Mouse (Mus musculus): Measurements from ENCODE around the gene Trabd2b. TPM values are rescaled to one million over a fixed set of nuclear protein-coding genes. Genes with fewer than 3 reads are reported as not detected.
A peak's percentile ranks its signal among the peaks of the same experiment; 100 is the strongest.

Gene Trabd2b
- polyA plus RNA-seq, 1 experiment from 2014 or later, result 0.63 TPM

- H3K4me3 ChIP-seq (replicated peaks; ENCODE audit: low read length), result no peak overlapping the region
- DNase-seq (ENCODE audit: low spot score) (no peak), ATAC-seq (ENCODE audit: low FRiP score) (no peak)
- H3K36me3 ChIP-seq (replicated peaks; ENCODE audit: control insufficient read depth, insufficient read depth), result no peaks in the 10 kb centered on the region
- no peak overlapping the region for H3K9ac ChIP-seq
- 62% methylated on average over 4 of the region's 4 CpGs for WGBS
- H3K9me3 ChIP-seq (ENCODE audit: control insufficient read depth, low read length), result no peaks in the 10 kb centered on the region
- no peak overlapping the region for H3K27ac ChIP-seq
- H3K4me2 ChIP-seq (replicated peaks), result no peak overlapping the region
- H3K4me1 ChIP-seq (replicated peaks; ENCODE audit: control insufficient read depth, insufficient read depth, low read length), result 0 out of 2 replicates have a peak, but pooled peaks cover 3% of the 10 kb centered on the region
- H3K27me3 ChIP-seq (ENCODE audit: control insufficient read depth, insufficient read depth, low read length), result no peaks in the 10 kb centered on the region
These were observed 85.6 kb downstream of the Trabd2b start for GRCm38 (mm10) chr4:114492157-114492556.

GRCm38 (mm10) chr4:114494035-114494434 lies 87.5 kb downstream of the Trabd2b start:
- Histone ChIP-seq H3K27me3 (ENCODE audit: control insufficient read depth, insufficient read depth, low read length) (no peaks in the 10 kb centered on the region), H3K4me1 (replicated peaks; ENCODE audit: control insufficient read depth, insufficient read depth, low read length) (0 out of 2 replicates have a peak, but pooled peaks cover 3% of the 10 kb centered on the region), H3K27ac (no peak overlapping the region), H3K36me3 (replicated peaks; ENCODE audit: control insufficient read depth, insufficient read depth) (no peaks in the 10 kb centered on the region), H3K4me2 (replicated peaks) (no peak overlapping the region), H3K4me3 (replicated peaks; ENCODE audit: low read length) (no peak overlapping the region), H3K9me3 (ENCODE audit: control insufficient read depth, low read length) (no peaks in the 10 kb centered on the region), H3K9ac (no peak overlapping the region)
- DNase-seq (ENCODE audit: low spot score), result no peak
- no peak for ATAC-seq (ENCODE audit: low FRiP score)
- 74% methylated on average over 2 of the region's 2 CpGs for WGBS

GRCm38 (mm10) chr4:114495688-114496426 lies 89.3 kb downstream of the Trabd2b start:
- Histone ChIP-seq H3K27me3 (ENCODE audit: control insufficient read depth, insufficient read depth, low read length) (no peaks in the 10 kb centered on the region), H3K4me2 (replicated peaks) (no peak overlapping the region), H3K4me3 (replicated peaks; ENCODE audit: low read length) (no peak overlapping the region), H3K9ac (no peak overlapping the region), H3K27ac (no peak overlapping the region), H3K9me3 (ENCODE audit: control insufficient read depth, low read length) (no peaks in the 10 kb centered on the region), H3K4me1 (replicated peaks; ENCODE audit: control insufficient read depth, insufficient read depth, low read length) (0 out of 2 replicates have a peak, but pooled peaks cover 3% of the 10 kb centered on the region), H3K36me3 (replicated peaks; ENCODE audit: control insufficient read depth, insufficient read depth) (no peaks in the 10 kb centered on the region)
- DNase-seq (ENCODE audit: low spot score), result no peak
- peak; percentile 55; the same call in 1 of the 2 replicates for ATAC-seq (ENCODE audit: low FRiP score)
- 41% methylated on average over 4 of the region's 4 CpGs for WGBS

- DNase-seq (ENCODE audit: low spot score) (no peak), ATAC-seq (ENCODE audit: low FRiP score) (no peak)
- H3K9me3 ChIP-seq (ENCODE audit: control insufficient read depth, low read length), result no peaks in the 10 kb centered on the region
- H3K4me3 ChIP-seq (replicated peaks; ENCODE audit: low read length), result no peak overlapping the region
- H3K4me1 ChIP-seq (replicated peaks; ENCODE audit: control insufficient read depth, insufficient read depth, low read length), result 0 out of 2 replicates have a peak, but pooled peaks cover 5% of the 10 kb centered on the region
- H3K27ac ChIP-seq, result no peak overlapping the region
- no peak overlapping the region for H3K9ac ChIP-seq
- no peaks in the 10 kb centered on the region for H3K36me3 ChIP-seq (replicated peaks; ENCODE audit: control insufficient read depth, insufficient read depth)
- no peaks in the 10 kb centered on the region for H3K27me3 ChIP-seq (ENCODE audit: control insufficient read depth, insufficient read depth, low read length)
- 87% methylated on average over 1 of the region's 1 CpGs for WGBS
- no peak overlapping the region for H3K4me2 ChIP-seq (replicated peaks)
These were observed 93.1 kb downstream of the Trabd2b start for GRCm38 (mm10) chr4:114499650-114500049.

GRCm38 (mm10) chr4:114500317-114500716 lies 93.8 kb downstream of the Trabd2b start:
- 61% methylated on average over 7 of the region's 7 CpGs for WGBS
- no peaks in the 10 kb centered on the region for H3K36me3 ChIP-seq (replicated peaks; ENCODE audit: control insufficient read depth, insufficient read depth)
- no peak overlapping the region for H3K4me2 ChIP-seq (replicated peaks)
- H3K27me3 ChIP-seq (ENCODE audit: control insufficient read depth, insufficient read depth, low read length), result no peaks in the 10 kb centered on the region
- H3K27ac ChIP-seq, result no peak overlapping the region
- no peak overlapping the region for H3K4me3 ChIP-seq (replicated peaks; ENCODE audit: low read length)
- H3K4me1 ChIP-seq (replicated peaks; ENCODE audit: control insufficient read depth, insufficient read depth, low read length), result 0 out of 2 replicates have a peak, but pooled peaks cover 6% of the 10 kb centered on the region
- no peak overlapping the region for H3K9ac ChIP-seq
- DNase-seq (ENCODE audit: low spot score) (no peak), ATAC-seq (ENCODE audit: low FRiP score) (no peak)
- H3K9me3 ChIP-seq (ENCODE audit: control insufficient read depth, low read length), result no peaks in the 10 kb centered on the region

- Histone ChIP-seq H3K4me1 (replicated peaks; ENCODE audit: control insufficient read depth, insufficient read depth, low read length) (0 out of 2 replicates have a peak, but pooled peaks cover 6% of the 10 kb centered on the region), H3K27me3 (ENCODE audit: control insufficient read depth, insufficient read depth, low read length) (no peaks in the 10 kb centered on the region), H3K9me3 (ENCODE audit: control insufficient read depth, low read length) (no peaks in the 10 kb centered on the region), H3K27ac (no peak overlapping the region), H3K36me3 (replicated peaks; ENCODE audit: control insufficient read depth, insufficient read depth) (no peaks in the 10 kb centered on the region), H3K4me2 (replicated peaks) (no peak overlapping the region), H3K4me3 (replicated peaks; ENCODE audit: low read length) (no peak overlapping the region), H3K9ac (no peak overlapping the region)
- ATAC-seq (ENCODE audit: low FRiP score) (no peak), DNase-seq (ENCODE audit: low spot score) (no peak)
- 96% methylated on average over 1 of the region's 1 CpGs for WGBS
These were observed 94.5 kb downstream of the Trabd2b start for GRCm38 (mm10) chr4:114501048-114501447.

- H3K36me3 ChIP-seq (replicated peaks; ENCODE audit: control insufficient read depth, insufficient read depth), result no peaks in the 10 kb centered on the region
- H3K27me3 ChIP-seq (ENCODE audit: control insufficient read depth, insufficient read depth, low read length), result no peaks in the 10 kb centered on the region
- no peak overlapping the region for H3K4me2 ChIP-seq (replicated peaks)
- no peak overlapping the region for H3K9ac ChIP-seq
- H3K4me3 ChIP-seq (replicated peaks; ENCODE audit: low read length), result no peak overlapping the region
- DNase-seq (ENCODE audit: low spot score) (no peak), ATAC-seq (ENCODE audit: low FRiP score) (no peak)
- no peaks in the 10 kb centered on the region for H3K9me3 ChIP-seq (ENCODE audit: control insufficient read depth, low read length)
- no peak overlapping the region for H3K27ac ChIP-seq
- WGBS, result 89% methylated on average over 4 of the region's 4 CpGs
- H3K4me1 ChIP-seq (replicated peaks; ENCODE audit: control insufficient read depth, insufficient read depth, low read length), result 0 out of 2 replicates have a peak, but pooled peaks cover 3% of the 10 kb centered on the region
These were observed 95.1 kb downstream of the Trabd2b start for GRCm38 (mm10) chr4:114501611-114502010.

- no peak overlapping the region for H3K27ac ChIP-seq
- H3K27me3 ChIP-seq (ENCODE audit: control insufficient read depth, insufficient read depth, low read length), result no peaks in the 10 kb centered on the region
- no peak overlapping the region for H3K9ac ChIP-seq
- H3K4me1 ChIP-seq (replicated peaks; ENCODE audit: control insufficient read depth, insufficient read depth, low read length), result 0 out of 2 replicates have a peak, but pooled peaks cover 3% of the 10 kb centered on the region
- no peaks in the 10 kb centered on the region for H3K9me3 ChIP-seq (ENCODE audit: control insufficient read depth, low read length)
- 50% methylated on average over 11 of the region's 11 CpGs for WGBS
- DNase-seq (ENCODE audit: low spot score) (no peak), ATAC-seq (ENCODE audit: low FRiP score) (peak; percentile 34; the same call in 1 of the 2 replicates)
- H3K4me2 ChIP-seq (replicated peaks), result no peak overlapping the region
- no peak overlapping the region for H3K4me3 ChIP-seq (replicated peaks; ENCODE audit: low read length)
- no peaks in the 10 kb centered on the region for H3K36me3 ChIP-seq (replicated peaks; ENCODE audit: control insufficient read depth, insufficient read depth)
These were observed 97.9 kb downstream of the Trabd2b start for GRCm38 (mm10) chr4:114504227-114505041.

GRCm38 (mm10) chr4:114509601-114510000 lies 103.1 kb downstream of the Trabd2b start:
- no peak overlapping the region for H3K4me3 ChIP-seq (replicated peaks; ENCODE audit: low read length)
- H3K4me2 ChIP-seq (replicated peaks), result no peak overlapping the region
- no peak overlapping the region for H3K27ac ChIP-seq
- no peaks in the 10 kb centered on the region for H3K27me3 ChIP-seq (ENCODE audit: control insufficient read depth, insufficient read depth, low read length)
- no peaks in the 10 kb centered on the region for H3K36me3 ChIP-seq (replicated peaks; ENCODE audit: control insufficient read depth, insufficient read depth)
- WGBS, result 88% methylated on average over 6 of the region's 6 CpGs
- 0 out of 2 replicates have a peak, but pooled peaks cover 2% of the 10 kb centered on the region for H3K4me1 ChIP-seq (replicated peaks; ENCODE audit: control insufficient read depth, insufficient read depth, low read length)
- no peak overlapping the region for H3K9ac ChIP-seq
- H3K9me3 ChIP-seq (ENCODE audit: control insufficient read depth, low read length), result no peaks in the 10 kb centered on the region
- no peak for ATAC-seq (ENCODE audit: low FRiP score)
- DNase-seq (ENCODE audit: low spot score), result no peak

Data from hindbrain, embryonic 14.5 days (tissue).